Mouse (Mus musculus) cerebellum, adult 2 months (tissue): Measurements from ENCODE around the gene Birc2.

Experiments used
- CTCF ChIP-seq: fragments of 200-500 bp; IDR thresholded peaks from 2 replicates; pipeline ENCODE4 v1.5.1; 2011; ENCODE audit warnings: low read depth, mild to moderate bottlenecking, control low read depth, low read length, moderate library complexity, borderline replicate concordance; ENCODE audit not compliant: insufficient read depth
- POLR2A ChIP-seq: fragments of 200-500 bp; IDR thresholded peaks from 2 replicates; pipeline ENCODE4 v1.6.1; 2011; ENCODE audit warnings: low read length, control low read depth, borderline replicate concordance; ENCODE audit not compliant: insufficient read depth

- TF ChIP-seq POLR2A: no peak
- no peak for TF ChIP-seq CTCF
Observed at GRCm38 (mm10) chr9:7789764-7790575, 46.9 kb downstream of the Birc2 start.
